Mouse (Mus musculus): Measurements from ENCODE around the gene Fbxl7.

The Fbxl7 gene

GRCm38 (mm10) chr15:26895251-26895711, at the start of gene Fbxl7:
Fbxl7 (minus strand) TSS chr15:26895580.
- DNase-seq (ENCODE audit: low spot score in 2 of 2), result peak; percentile 18 to 59

GRCm38 (mm10) chr15:26922026-26922425, 26.6 kb upstream of the Fbxl7 start:
- no peak for DNase-seq (ENCODE audit: low spot score in 2 of 2)

- no peak for DNase-seq (ENCODE audit: low spot score in 2 of 2)
Measured at GRCm38 (mm10) chr15:26913427-26913826, 18.0 kb upstream of the Fbxl7 start.

GRCm38 (mm10) chr15:26895761-26896160, 381 bp upstream of the Fbxl7 start:
- DNase-seq (ENCODE audit: low spot score in 2 of 2), result no peak

- DNase-seq (ENCODE audit: low spot score in 2 of 2), result peak in 1 of 2 experiments; percentile 12
Measured at GRCm38 (mm10) chr15:26894801-26895229, 565 bp downstream of the Fbxl7 start.

- no peak for DNase-seq (ENCODE audit: low spot score in 2 of 2)
Measured at GRCm38 (mm10) chr15:26894031-26894655, 1.2 kb downstream of the Fbxl7 start.

- DNase-seq (ENCODE audit: low spot score in 2 of 2), result no peak
Measured at GRCm38 (mm10) chr15:26893136-26893535, 2.2 kb downstream of the Fbxl7 start.

- no peak for DNase-seq (ENCODE audit: low spot score in 2 of 2)
Measured at GRCm38 (mm10) chr15:26889971-26890370, 5.4 kb downstream of the Fbxl7 start.

- no peak for DNase-seq (ENCODE audit: low spot score in 2 of 2)
Measured at GRCm38 (mm10) chr15:26888170-26888569, 7.2 kb downstream of the Fbxl7 start.

- no peak for DNase-seq (ENCODE audit: low spot score in 2 of 2)
Measured at GRCm38 (mm10) chr15:26885979-26886378, 9.4 kb downstream of the Fbxl7 start.

GRCm38 (mm10) chr15:26880212-26880956, 15.0 kb downstream of the Fbxl7 start:
- DNase-seq (ENCODE audit: low spot score in 2 of 2), result no peak

- no peak for DNase-seq (ENCODE audit: low spot score in 2 of 2)
Measured at GRCm38 (mm10) chr15:26875687-26876086, 19.7 kb downstream of the Fbxl7 start.

GRCm38 (mm10) chr15:26872234-26872633, 23.1 kb downstream of the Fbxl7 start:
- no peak for DNase-seq (ENCODE audit: low spot score in 2 of 2)

- DNase-seq (ENCODE audit: low spot score in 2 of 2), result no peak
Measured at GRCm38 (mm10) chr15:26869197-26869596, 26.2 kb downstream of the Fbxl7 start.

- DNase-seq (ENCODE audit: low spot score in 2 of 2), result no peak
Measured at GRCm38 (mm10) chr15:26867521-26867920, 27.9 kb downstream of the Fbxl7 start.

GRCm38 (mm10) chr15:26862173-26862572, 33.2 kb downstream of the Fbxl7 start:
- DNase-seq (ENCODE audit: low spot score in 2 of 2), result no peak

GRCm38 (mm10) chr15:26849626-26850025, 45.8 kb downstream of the Fbxl7 start:
- no peak for DNase-seq (ENCODE audit: low spot score in 2 of 2)

GRCm38 (mm10) chr15:26842216-26842615, 53.2 kb downstream of the Fbxl7 start:
- no peak for DNase-seq (ENCODE audit: low spot score in 2 of 2)

- no peak for DNase-seq (ENCODE audit: low spot score in 2 of 2)
Measured at GRCm38 (mm10) chr15:26838386-26838785, 57.0 kb downstream of the Fbxl7 start.

- no peak for DNase-seq (ENCODE audit: low spot score in 2 of 2)
Measured at GRCm38 (mm10) chr15:26837200-26837599, 58.2 kb downstream of the Fbxl7 start.

- DNase-seq (ENCODE audit: low spot score in 2 of 2), result no peak
Measured at GRCm38 (mm10) chr15:26834415-26834814, 61.0 kb downstream of the Fbxl7 start.

- DNase-seq (ENCODE audit: low spot score in 2 of 2), result no peak
Measured at GRCm38 (mm10) chr15:26831141-26831540, 64.2 kb downstream of the Fbxl7 start.

GRCm38 (mm10) chr15:26816931-26817330, 78.4 kb downstream of the Fbxl7 start:
- no peak for DNase-seq (ENCODE audit: low spot score in 2 of 2)
